Mouse (Mus musculus) embryonic facial prominence, embryonic 11.5 days (tissue): ENCODE data around the gene Scyl1. TPM values are rescaled to one million over a fixed set of nuclear protein-coding genes. Genes with fewer than 3 reads are reported as not detected.
A peak's percentile ranks its signal among the peaks of the same experiment; 100 is the strongest.

ENCODE experiments used
- ATAC-seq: fragments of 200-750 bp; cut with Nextera tagmentation; replicated peaks from 2 replicates; pipeline ENCODE4 v1.8.0; 2017; ENCODE audit warnings: low read depth; ENCODE audit not compliant: insufficient number of reproducible peaks, low FRiP score, low TSS enrichment
- DNase-seq: peaks from one replicate; pipeline ENCODE4 v3.0.0-alpha.2; 2015; ENCODE audit warnings: low spot score
- H3K27ac ChIP-seq: fragments of 300-500 bp; sonication (generic); replicated peaks from 2 replicates; pipeline ENCODE4 v1.5.1; 2014; ENCODE audit warnings: mild to moderate bottlenecking, low read depth, low read length, control low read depth
- H3K27me3 ChIP-seq: fragments of 300-500 bp; sonication (generic); 2 replicates; pipeline ENCODE4 v1.6.1; 2014; ENCODE audit warnings: mild to moderate bottlenecking, low read length, moderate library complexity, mixed read lengths; ENCODE audit not compliant: control insufficient read depth, insufficient read depth
- H3K36me3 ChIP-seq: fragments of 300-500 bp; sonication (generic); replicated peaks from 2 replicates; pipeline ENCODE4 v1.6.1; 2014; ENCODE audit warnings: low read depth, mild to moderate bottlenecking, low read length, moderate library complexity, mixed read lengths; ENCODE audit not compliant: control insufficient read depth, insufficient read depth
- H3K4me1 ChIP-seq: fragments of 300-500 bp; sonication (generic); 2 replicates; pipeline ENCODE4 v1.6.1; 2014; ENCODE audit warnings: low read length, mixed read lengths; ENCODE audit not compliant: control insufficient read depth, insufficient read depth
- H3K4me2 ChIP-seq: fragments of 300-500 bp; sonication (generic); 2 replicates; pipeline ENCODE4 v1.6.1; 2014; ENCODE audit warnings: low read depth, mild to moderate bottlenecking, control low read depth, low read length, moderate library complexity
- H3K4me3 ChIP-seq: fragments of 300-500 bp; sonication (generic); 2 replicates; pipeline ENCODE4 v1.5.1; 2014; ENCODE audit warnings: low read depth, low read length, control low read depth
- H3K9ac ChIP-seq: fragments of 300-500 bp; sonication (generic); replicated peaks from 2 replicates; pipeline ENCODE4 v1.6.1; 2014; ENCODE audit warnings: mild to moderate bottlenecking, control low read depth, low read length
- H3K9me3 ChIP-seq: fragments of 300-500 bp; sonication (generic); replicated peaks from 2 replicates; pipeline ENCODE4 v1.6.1; 2016; ENCODE audit warnings: mild to moderate bottlenecking, low read length, inconsistent platforms, mixed read lengths; ENCODE audit not compliant: control insufficient read depth
- whole genome bisulfite sequencing: fragments of 180-500 bp; shearing (Covaris S2); extraction: QIAGEN DNeasy Blood & Tissue Kit; methylation state at CpG from one replicate; pipeline ENCODE4 v1.1.7; 2014; 5-methylcytosine and 5-hydroxymethylcytosine counted together
- polyA plus RNA-seq: library from polyadenylated mRNA; unstranded; fragments of >200 nt; fragmentation: Nextera tagmentation; extraction: Ambion mirVana; gene quantifications from 2 replicates; pipeline ENCODE4 v1.2.1, GENCODE M21; 2014

Scyl1 gene
- polyA plus RNA-seq, 1 experiment from 2014 or later = 53.9 TPM

DNA sequence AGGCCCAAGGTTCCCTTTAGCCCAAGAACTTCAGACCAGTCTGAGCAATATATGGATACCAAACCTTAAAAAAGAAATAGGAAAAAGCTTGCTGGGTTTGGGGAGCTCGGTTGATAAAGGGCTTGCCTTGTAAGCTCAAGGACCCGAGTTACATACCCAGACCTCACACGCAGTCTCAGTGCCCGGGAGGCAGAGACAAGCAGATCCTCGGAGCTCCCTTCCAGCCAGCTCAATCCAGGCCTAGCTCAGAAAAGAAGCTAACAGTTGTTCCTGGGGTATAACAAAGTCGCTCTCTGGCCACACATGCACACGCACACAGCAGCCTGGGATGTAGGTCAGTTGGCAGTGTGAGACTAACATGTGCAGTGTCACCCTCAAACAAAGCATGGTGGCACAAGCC lies 16.7 kb upstream of the Scyl1 start:
- no peaks in the 10 kb centered on the region for H3K9me3 ChIP-seq
- no peak overlapping the region for H3K27ac ChIP-seq
- no peaks in the 10 kb centered on the region for H3K4me1 ChIP-seq
- H3K27me3 ChIP-seq = no peaks in the 10 kb centered on the region
- no peak overlapping the region for H3K9ac ChIP-seq
- DNase-seq (no peak), ATAC-seq (no peak)
- WGBS = 87% methylated on average over 7 of the region's 7 CpGs
- no peaks in the 10 kb centered on the region for H3K36me3 ChIP-seq
- no peak overlapping the region for H3K4me2 ChIP-seq
- H3K4me3 ChIP-seq = no peak overlapping the region

DNA sequence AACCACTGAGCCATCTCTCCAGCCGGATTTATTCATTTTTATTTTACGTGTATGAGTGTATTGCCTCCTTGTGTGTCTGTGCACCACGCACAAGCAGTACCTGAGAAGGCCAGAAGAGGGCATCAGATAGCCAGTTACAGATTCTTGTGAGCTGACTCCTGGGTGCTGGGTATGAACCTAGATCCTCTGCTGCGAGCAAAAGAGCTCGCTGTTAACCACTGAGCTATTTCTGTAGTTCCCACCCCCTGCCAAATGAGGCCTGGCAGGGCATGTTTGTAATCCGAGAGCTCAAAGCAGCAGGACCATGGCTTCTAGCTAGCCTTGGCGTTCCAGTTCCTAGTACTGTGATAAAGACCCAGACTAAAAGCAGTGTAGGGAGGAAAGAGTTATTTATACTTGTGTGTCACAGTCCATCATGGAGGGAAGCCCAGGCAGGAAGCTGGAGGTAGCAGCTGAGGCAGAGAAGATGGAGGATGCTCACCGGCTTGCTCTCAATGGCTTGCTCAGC lies 16.0 kb upstream of the Scyl1 start:
- no peak overlapping the region for H3K4me3 ChIP-seq
- H3K4me1 ChIP-seq = no peaks in the 10 kb centered on the region
- no peaks in the 10 kb centered on the region for H3K9me3 ChIP-seq
- peak; percentile 84 for DNase-seq
- no peak overlapping the region for H3K4me2 ChIP-seq
- H3K27ac ChIP-seq = no peak overlapping the region
- WGBS = 14% methylated on average over 8 of the region's 8 CpGs
- no peak overlapping the region; the same call in 1 of the 2 replicates for H3K9ac ChIP-seq
- H3K36me3 ChIP-seq = no peaks in the 10 kb centered on the region
- H3K27me3 ChIP-seq = no peaks in the 10 kb centered on the region
- ATAC-seq = no peak

DNA sequence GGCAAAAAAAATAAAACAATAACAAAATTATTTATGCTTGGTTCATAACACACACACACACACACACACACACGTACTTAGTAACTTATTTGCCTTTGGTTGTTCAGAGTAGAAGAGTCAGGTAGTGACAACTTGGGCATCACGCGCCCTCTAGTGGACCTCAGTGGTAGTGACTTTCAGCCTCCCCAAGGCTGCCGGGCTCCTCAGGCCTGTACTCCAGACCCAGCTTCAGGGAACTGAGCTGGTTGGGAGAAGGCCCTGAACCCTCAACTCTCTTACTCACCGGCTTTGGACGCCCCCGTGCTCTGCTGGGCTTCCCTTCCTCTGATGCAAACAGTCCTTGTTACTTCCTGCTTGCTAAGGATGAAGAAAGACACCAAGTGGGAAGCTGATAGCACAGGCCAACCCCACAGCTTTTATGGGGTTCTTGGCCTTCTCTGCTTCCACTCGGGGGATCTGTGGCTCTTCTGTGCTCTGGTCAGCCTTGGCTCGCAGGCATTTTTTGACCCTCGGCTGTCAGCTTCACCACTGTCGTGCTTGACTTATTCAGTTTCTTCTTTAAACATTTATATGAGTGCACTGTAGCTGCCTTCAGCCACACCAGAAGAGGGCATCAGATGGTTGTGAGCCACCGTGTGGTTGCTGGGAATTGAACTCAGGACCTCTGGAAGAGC lies 15.4 kb upstream of the Scyl1 start:
- Histone ChIP-seq H3K27me3 (no peaks in the 10 kb centered on the region), H3K4me1 (no peaks in the 10 kb centered on the region), H3K36me3 (no peaks in the 10 kb centered on the region), H3K9me3 (no peaks in the 10 kb centered on the region), H3K4me3 (no peak overlapping the region), H3K4me2 (no peak overlapping the region), H3K9ac (peak overlapping the region; percentile 18), H3K27ac (no peak overlapping the region)
- 10% methylated on average over 12 of the region's 12 CpGs for WGBS
- peak; percentile 91 for DNase-seq
- ATAC-seq = peak; percentile 81; the same call in 1 of the 2 replicates

DNA sequence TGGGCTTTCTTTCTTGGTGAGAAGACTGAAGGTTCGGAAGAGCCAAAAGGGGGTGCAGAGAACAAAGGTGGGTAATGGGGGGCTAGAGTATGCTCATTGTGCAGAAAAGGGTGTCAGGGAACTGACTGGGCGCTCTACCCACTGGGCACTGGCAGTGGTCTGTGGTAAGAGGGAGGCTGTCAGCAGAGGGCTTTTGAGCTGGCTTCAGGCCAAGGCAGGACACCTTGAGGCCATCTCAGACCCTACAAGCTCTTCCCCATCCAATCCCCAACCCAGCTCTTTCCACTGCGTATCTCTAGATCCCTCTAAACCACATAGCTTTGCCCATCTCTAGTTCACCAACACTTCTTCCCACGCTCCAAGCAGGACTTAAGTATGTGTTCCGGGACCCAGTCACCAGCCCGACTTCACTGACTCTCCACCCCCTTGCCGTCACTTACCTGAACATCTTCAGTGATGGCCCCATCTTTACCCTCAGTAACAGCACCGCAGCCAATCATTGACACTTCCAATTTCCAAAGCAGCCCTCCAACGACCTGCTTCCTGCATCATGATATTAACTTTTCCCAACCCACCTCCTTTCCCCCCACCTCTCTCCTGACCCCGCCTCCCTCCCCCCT lies 13.8 kb upstream of the Scyl1 start:
- no peak for DNase-seq
- Histone ChIP-seq H3K4me2 (no peak overlapping the region), H3K27me3 (no peaks in the 10 kb centered on the region), H3K4me3 (no peak overlapping the region), H3K9ac (no peak overlapping the region), H3K9me3 (no peaks in the 10 kb centered on the region), H3K36me3 (no peaks in the 10 kb centered on the region), H3K27ac (no peak overlapping the region), H3K4me1 (no peaks in the 10 kb centered on the region)
- ATAC-seq = no peak
- WGBS = 59% methylated on average over 10 of the region's 10 CpGs

DNA sequence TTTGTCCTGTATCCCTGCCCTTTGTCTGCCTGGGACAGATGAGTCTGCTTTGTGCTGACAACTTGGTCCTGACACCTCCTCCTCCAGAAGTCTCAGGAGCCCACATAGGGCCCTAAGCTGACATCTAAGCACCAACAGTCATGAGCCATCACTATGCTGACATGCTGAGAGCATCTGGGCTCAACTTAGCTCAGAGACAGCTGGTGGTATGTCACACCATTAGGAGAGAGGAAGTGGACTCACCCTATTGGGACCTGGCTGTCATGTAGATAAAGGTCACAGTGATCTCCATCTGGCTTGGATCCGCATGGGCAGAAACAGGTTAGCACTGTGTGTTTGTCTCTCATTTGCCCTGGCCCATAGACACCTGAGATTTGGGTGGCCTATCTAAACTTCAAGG lies 10.9 kb upstream of the Scyl1 start:
- Histone ChIP-seq H3K9ac (no peak overlapping the region), H3K4me2 (no peak overlapping the region), H3K36me3 (no peaks in the 10 kb centered on the region), H3K4me3 (no peak overlapping the region), H3K9me3 (no peaks in the 10 kb centered on the region), H3K27ac (no peak overlapping the region), H3K4me1 (no peaks in the 10 kb centered on the region), H3K27me3 (no peaks in the 10 kb centered on the region)
- 88% methylated on average over 1 of the region's 1 CpGs for WGBS
- no peak for DNase-seq
- no peak for ATAC-seq

DNA sequence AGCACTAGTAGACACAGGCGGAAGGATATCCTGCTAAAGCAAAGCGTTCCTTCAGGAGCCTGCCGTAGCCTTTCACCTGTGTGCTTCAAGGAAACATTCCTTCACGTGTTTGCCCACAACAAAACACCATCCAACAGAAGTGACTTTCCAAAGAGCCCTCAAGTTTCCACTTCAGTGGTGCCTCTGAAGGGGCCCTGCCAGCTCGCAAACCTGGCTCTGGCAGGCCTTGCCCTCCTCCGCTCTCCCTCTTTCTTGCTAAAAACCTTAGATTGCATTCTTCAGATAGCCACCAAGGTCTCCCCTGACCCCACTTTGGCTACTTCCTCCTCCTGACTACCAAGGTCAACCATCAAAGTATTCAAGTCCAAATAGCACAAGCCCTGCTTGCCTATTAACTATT lies 10.3 kb upstream of the Scyl1 start:
- 84% methylated on average over 6 of the region's 6 CpGs for WGBS
- H3K4me2 ChIP-seq = no peak overlapping the region
- H3K4me1 ChIP-seq = no peaks in the 10 kb centered on the region
- H3K9me3 ChIP-seq = no peaks in the 10 kb centered on the region
- no peak overlapping the region for H3K4me3 ChIP-seq
- no peak for DNase-seq
- H3K36me3 ChIP-seq = no peaks in the 10 kb centered on the region
- H3K9ac ChIP-seq = no peak overlapping the region
- no peak overlapping the region for H3K27ac ChIP-seq
- H3K27me3 ChIP-seq = no peaks in the 10 kb centered on the region
- ATAC-seq = no peak

DNA sequence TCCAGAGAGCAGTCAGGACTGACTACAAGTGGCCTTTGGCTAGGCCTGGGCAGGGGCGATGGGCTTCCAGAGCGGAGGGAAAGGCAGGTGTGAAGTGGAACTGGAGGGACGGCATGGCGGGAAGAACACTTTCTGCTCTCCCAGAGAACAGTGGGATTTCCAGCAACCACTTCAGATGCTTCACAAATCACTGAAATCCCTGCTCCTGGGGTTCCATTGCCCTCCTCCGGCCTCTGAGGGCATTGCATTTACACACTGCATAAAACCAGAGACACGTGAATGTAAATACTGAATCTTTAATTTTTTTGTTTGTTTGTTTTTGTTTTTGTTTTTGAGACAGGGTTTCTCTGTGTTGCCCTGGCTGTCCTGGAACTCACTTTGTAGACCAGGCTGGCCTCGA lies 9.0 kb upstream of the Scyl1 start:
- no peak overlapping the region for H3K4me2 ChIP-seq
- no peaks in the 10 kb centered on the region for H3K27me3 ChIP-seq
- H3K27ac ChIP-seq = no peak overlapping the region
- H3K9ac ChIP-seq = no peak overlapping the region
- no peaks in the 10 kb centered on the region for H3K36me3 ChIP-seq
- no peaks in the 10 kb centered on the region for H3K4me1 ChIP-seq
- WGBS = 71% methylated on average over 7 of the region's 7 CpGs
- no peak for ATAC-seq
- peak; percentile 51 for DNase-seq
- H3K9me3 ChIP-seq = no peaks in the 10 kb centered on the region
- H3K4me3 ChIP-seq = no peak overlapping the region

DNA sequence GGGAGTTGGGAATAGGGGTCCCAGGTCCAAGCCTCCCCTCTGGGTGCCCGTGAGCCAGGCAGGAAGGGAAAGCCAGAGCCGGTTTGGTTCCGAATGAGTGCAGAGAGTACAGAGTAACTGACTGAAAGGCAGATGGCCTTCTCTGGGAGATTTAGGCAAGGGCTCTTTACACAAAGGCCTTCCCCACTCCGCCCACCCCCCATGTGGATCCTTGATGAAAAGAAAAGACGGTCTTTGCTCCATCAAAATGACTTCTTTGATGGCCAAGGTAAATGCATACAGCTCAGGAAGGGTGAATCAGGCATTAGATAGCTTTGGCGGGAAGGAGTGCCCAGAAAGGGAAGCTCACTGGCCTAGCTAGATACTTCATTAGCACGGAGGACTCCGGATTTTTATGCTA lies 7.1 kb upstream of the Scyl1 start:
- Histone ChIP-seq H3K27me3 (no peaks in the 10 kb centered on the region), H3K4me2 (no peak overlapping the region), H3K27ac (no peak overlapping the region), H3K9me3 (no peaks in the 10 kb centered on the region), H3K4me3 (no peak overlapping the region), H3K9ac (no peak overlapping the region), H3K4me1 (no peaks in the 10 kb centered on the region), H3K36me3 (no peaks in the 10 kb centered on the region)
- ATAC-seq (no peak), DNase-seq (no peak)
- WGBS = 52% methylated on average over 8 of the region's 8 CpGs
